11 mouse cellular contexts compared by ENCODE assay signal in genomic region chr13:63324311-63324710, GRCm38 (mm10).
A peak's percentile ranks its signal among the peaks of the same experiment; 100 is the strongest.
DNase-seq lines count a peak whose midpoint lies in the region; ATAC-seq and TF ChIP-seq lines count a peak whose summit lies in the region.
"Had no signal": no experiment of that assay in that cellular context is flagged by ENCODE, and none has a peak within 500 bp of the region (broad histone marks: within the 10 kb centered on the region; RNA-seq: fewer than 3 reads in every experiment).

No protein-coding gene starts in this region.

- no peak overlapping the region for H3K4me2 ChIP-seq in limb, embryonic 14.5 days (replicated peaks; ENCODE audit: low read depth, low read length, severe bottlenecking)
- no peak overlapping the region for H3K4me2 ChIP-seq in forebrain, embryonic 16.5 days (ENCODE audit: low read length)
- H3K4me2 ChIP-seq: midbrain, embryonic 15.5 days had no signal

- ATAC-seq in limb, embryonic 14.5 days (ENCODE audit: low FRiP score, low read depth), result no peak
- no peak for ATAC-seq in forebrain, embryonic 16.5 days
- ATAC-seq: midbrain, embryonic 15.5 days had no signal

- TF ChIP-seq CTCF in layer of hippocampus, adult 2 months (conservative IDR thresholded peaks at IDR 0.05), result no peak

- WGBS in limb, embryonic 14.5 days, result 61% methylated on average over 3 of the region's 3 CpGs
- 70% methylated on average over 3 of the region's 3 CpGs for WGBS in forebrain, embryonic 16.5 days

- H3K36me3 ChIP-seq in limb, embryonic 14.5 days (ENCODE audit: control insufficient read depth, insufficient read depth, low read length), result no peaks in the 10 kb centered on the region
- H3K36me3 ChIP-seq in forebrain, embryonic 16.5 days (ENCODE audit: control insufficient read depth, insufficient read depth), result no peaks in the 10 kb centered on the region
- H3K36me3 ChIP-seq: midbrain, embryonic 15.5 days had no signal

- H3K4me3 ChIP-seq in layer of hippocampus, adult 2 months, result no peak overlapping the region
- H3K4me3 ChIP-seq in limb, embryonic 14.5 days (replicated peaks; ENCODE audit: low read length), result no peak overlapping the region
- H3K4me3 ChIP-seq in forebrain, embryonic 16.5 days (replicated peaks; ENCODE audit: low read length), result no peak overlapping the region
- H3K4me3 ChIP-seq: midbrain, embryonic 15.5 days had no signal

- H3K9ac ChIP-seq in limb, embryonic 14.5 days (ENCODE audit: low read depth, low read length, severe bottlenecking), result no peak overlapping the region
- no peak overlapping the region for H3K9ac ChIP-seq in forebrain, embryonic 16.5 days (replicated peaks; ENCODE audit: low read depth, low read length)
- H3K9ac ChIP-seq: midbrain, embryonic 15.5 days had no signal

- DNase-seq in heart, adult 11 months, result peak; percentile 87
- DNase-seq in heart, adult 9 months (ENCODE audit: low spot score in 2 of 2), result no peak
- DNase-seq in layer of hippocampus, adult 2 months (ENCODE audit: low spot score in 2 of 2), result no peak
- DNase-seq in layer of hippocampus, adult 8-10 months (ENCODE audit: low spot score in 2 of 2), result no peak
- DNase-seq in embryo, embryonic 11 days, result peak; percentile 47
- DNase-seq in limb, embryonic 14.5 days (ENCODE audit: low spot score), result no peak
- no peak for DNase-seq in urinary bladder, postnatal 4 days (ENCODE audit: low spot score in 2 of 2)
- DNase-seq: B cell, adult 2 months; gastrocnemius, postnatal 25 days had no signal

- H3K27me3 ChIP-seq in limb, embryonic 14.5 days (ENCODE audit: control insufficient read depth, insufficient read depth, low read length), result no peaks in the 10 kb centered on the region
- H3K27me3 ChIP-seq in forebrain, embryonic 16.5 days (replicated peaks; ENCODE audit: control insufficient read depth, insufficient read depth, low read length), result no peaks in the 10 kb centered on the region
- H3K27me3 ChIP-seq: midbrain, embryonic 15.5 days had no signal

- H3K27ac ChIP-seq in layer of hippocampus, adult 2 months, result peak overlapping the region; percentile 81
- peak overlapping the region; percentile 71 for H3K27ac ChIP-seq in limb, embryonic 14.5 days (replicated peaks; ENCODE audit: low read depth, low read length)
- no peak overlapping the region for H3K27ac ChIP-seq in forebrain, embryonic 16.5 days (ENCODE audit: low read length)
- H3K27ac ChIP-seq: midbrain, embryonic 15.5 days had no signal

- TF ChIP-seq POLR2A in limb, embryonic 14.5 days (IDR thresholded peaks at IDR 0.05; ENCODE audit: borderline replicate concordance, extremely low read depth, insufficient read depth, insufficient read length), result no peak

- no peaks in the 10 kb centered on the region for H3K9me3 ChIP-seq in limb, embryonic 14.5 days (ENCODE audit: control insufficient read depth, low read length)
- no peaks in the 10 kb centered on the region for H3K9me3 ChIP-seq in forebrain, embryonic 16.5 days (ENCODE audit: control insufficient read depth, low read length)
- H3K9me3 ChIP-seq: midbrain, embryonic 15.5 days had no signal

- H3K4me1 ChIP-seq in limb, embryonic 14.5 days (ENCODE audit: control insufficient read depth, insufficient read depth, low read length), result peaks cover 27% of the 10 kb centered on the region
- no peaks in the 10 kb centered on the region for H3K4me1 ChIP-seq in forebrain, embryonic 16.5 days (replicated peaks; ENCODE audit: control insufficient read depth, insufficient read depth, low read length)
- H3K4me1 ChIP-seq: midbrain, embryonic 15.5 days had no signal

Comparison
In these comparisons a context has a peak if more than half of its experiments do, and no peak if none do; other contexts are left out.
1. DNase-seq: peak in heart, adult 11 months (single experiment) and embryo, embryonic 11 days (single experiment); none in heart, adult 9 months (0 of 2), layer of hippocampus, adult 2 months (0 of 2), layer of hippocampus, adult 8-10 months (0 of 2), limb, embryonic 14.5 days (single experiment) and urinary bladder, postnatal 4 days (0 of 2).